Mouse (Mus musculus): ENCODE data around the gene Ybx1. TPM values are rescaled to one million over a fixed set of nuclear protein-coding genes. Genes with fewer than 3 reads are reported as not detected.

The Ybx1 gene
- total and polyA plus RNA-seq, 3 experiments: 266 to 861 (median 773) TPM

- H3K27me3 ChIP-seq (ENCODE audit: control insufficient read depth, insufficient read depth, low read length): no peaks in the 10 kb centered on the region
- no peak for DNase-seq
- no peak overlapping the region for H3K4me3 ChIP-seq
- no peaks in the 10 kb centered on the region for H3K79me2 ChIP-seq (replicated peaks; ENCODE audit: control insufficient read depth, insufficient read depth, low read length)
- H3K36me3 ChIP-seq (ENCODE audit: control insufficient read depth, insufficient read depth, low read length): no peaks in the 10 kb centered on the region
- H3K9ac ChIP-seq (ENCODE audit: low read depth, low read length): no peak overlapping the region
- peaks cover 1% of the 10 kb centered on the region; the same call in 1 of the 2 replicates for H3K4me1 ChIP-seq (ENCODE audit: control insufficient read depth, insufficient read depth, low read length)
- TF ChIP-seq POLR2A (IDR thresholded peaks at IDR 0.05; ENCODE audit: insufficient read depth, low read depth, low read length) (no peak), CTCF (IDR thresholded peaks at IDR 0.05) (no peak), EP300 (IDR thresholded peaks at IDR 0.05; ENCODE audit: insufficient read depth, low read depth, low read length) (no peak)
- intact Hi-C loops (cut with DNase I): no loop called here
- WGBS: 91% methylated on average over 12 of the region's 12 CpGs
- no peak overlapping the region for H3K27ac ChIP-seq
These were observed 51.8 kb downstream of the Ybx1 start for GRCm38 (mm10) chr4:119242571-119242970.

- Histone ChIP-seq H3K4me3 (no peak overlapping the region), H3K36me3 (ENCODE audit: control insufficient read depth, insufficient read depth, low read length) (no peaks in the 10 kb centered on the region), H3K79me2 (replicated peaks; ENCODE audit: control insufficient read depth, insufficient read depth, low read length) (no peaks in the 10 kb centered on the region), H3K27ac (no peak overlapping the region), H3K9ac (ENCODE audit: low read depth, low read length) (no peak overlapping the region), H3K4me1 (ENCODE audit: control insufficient read depth, insufficient read depth, low read length) (no peaks in the 10 kb centered on the region; the same call in 1 of the 2 replicates), H3K27me3 (ENCODE audit: control insufficient read depth, insufficient read depth, low read length) (no peaks in the 10 kb centered on the region)
- intact Hi-C loops (cut with DNase I): no loop called here
- peak in 1 of 2 experiments; percentile 49 for DNase-seq
- WGBS: 87% methylated on average over 14 of the region's 14 CpGs
- TF ChIP-seq CTCF (IDR thresholded peaks at IDR 0.05) (peak; percentile 77), POLR2A (IDR thresholded peaks at IDR 0.05; ENCODE audit: insufficient read depth, low read depth, low read length) (no peak)
These were observed 52.7 kb downstream of the Ybx1 start for GRCm38 (mm10) chr4:119241664-119242063.

- peak; percentile 40 to 48 for DNase-seq
- WGBS: 24% methylated on average over 12 of the region's 12 CpGs
- H3K9ac ChIP-seq (ENCODE audit: low read depth, low read length): peak overlapping the region; percentile 62
These were observed 55.2 kb downstream of the Ybx1 start for GRCm38 (mm10) chr4:119239181-119239682.

GRCm38 (mm10) chr4:119238661-119239060, 55.7 kb downstream of the Ybx1 start:
- Histone ChIP-seq H3K36me3 (ENCODE audit: control insufficient read depth, insufficient read depth, low read length) (no peaks in the 10 kb centered on the region), H3K79me2 (replicated peaks; ENCODE audit: control insufficient read depth, insufficient read depth, low read length) (no peaks in the 10 kb centered on the region), H3K27me3 (ENCODE audit: control insufficient read depth, insufficient read depth, low read length) (no peaks in the 10 kb centered on the region), H3K9ac (ENCODE audit: low read depth, low read length) (no peak overlapping the region), H3K4me1 (ENCODE audit: control insufficient read depth, insufficient read depth, low read length) (no peaks in the 10 kb centered on the region; the same call in 1 of the 2 replicates), H3K4me3 (no peak overlapping the region), H3K27ac (peak overlapping the region; percentile 28; the same call in 1 of the 2 replicates)
- no peak for TF ChIP-seq EP300 (IDR thresholded peaks at IDR 0.05; ENCODE audit: insufficient read depth, low read depth, low read length)
- no peak for TF ChIP-seq POLR2A (IDR thresholded peaks at IDR 0.05; ENCODE audit: insufficient read depth, low read depth, low read length)
- TF ChIP-seq CTCF (IDR thresholded peaks at IDR 0.05): no peak
- DNase-seq: no peak
- WGBS: 75% methylated on average over 3 of the region's 3 CpGs
- intact Hi-C loops (cut with DNase I): loop anchor here (2.0 kb wide), 1 partner anchor 100 kb away; no protein-coding TSS in a partner anchor

More at GRCm38 (mm10) chr4:119239181-119239682, 55.2 kb downstream of the Ybx1 start:
- Histone ChIP-seq H3K27ac (no peak overlapping the region; the same call in 1 of the 2 replicates), H3K4me1 (ENCODE audit: control insufficient read depth, insufficient read depth, low read length) (no peaks in the 10 kb centered on the region; the same call in 1 of the 2 replicates), H3K79me2 (replicated peaks; ENCODE audit: control insufficient read depth, insufficient read depth, low read length) (no peaks in the 10 kb centered on the region), H3K27me3 (ENCODE audit: control insufficient read depth, insufficient read depth, low read length) (no peaks in the 10 kb centered on the region), H3K36me3 (ENCODE audit: control insufficient read depth, insufficient read depth, low read length) (no peaks in the 10 kb centered on the region), H3K4me3 (no peak overlapping the region)
- intact Hi-C loops (cut with DNase I): loop anchor here (2.0 kb wide), 1 partner anchor 100 kb away; no protein-coding TSS in a partner anchor
- TF ChIP-seq CTCF (IDR thresholded peaks at IDR 0.05): peak; percentile 96
- no peak for TF ChIP-seq EP300 (IDR thresholded peaks at IDR 0.05; ENCODE audit: insufficient read depth, low read depth, low read length)
- TF ChIP-seq POLR2A (IDR thresholded peaks at IDR 0.05; ENCODE audit: insufficient read depth, low read depth, low read length): no peak

- intact Hi-C loops (cut with DNase I): no loop called here
- Histone ChIP-seq H3K36me3 (ENCODE audit: control insufficient read depth, insufficient read depth, low read length) (no peaks in the 10 kb centered on the region), H3K4me1 (ENCODE audit: control insufficient read depth, insufficient read depth, low read length) (peaks cover 1% of the 10 kb centered on the region; the same call in 1 of the 2 replicates), H3K27me3 (ENCODE audit: control insufficient read depth, insufficient read depth, low read length) (no peaks in the 10 kb centered on the region), H3K79me2 (replicated peaks; ENCODE audit: control insufficient read depth, insufficient read depth, low read length) (peaks cover 1% of the 10 kb centered on the region; the same call in 1 of the 2 replicates), H3K4me3 (peak overlapping the region; percentile 98; the same call in 1 of the 2 replicates), H3K27ac (no peak overlapping the region), H3K9ac (ENCODE audit: low read depth, low read length) (no peak overlapping the region)
- TF ChIP-seq POLR2A (IDR thresholded peaks at IDR 0.05; ENCODE audit: insufficient read depth, low read depth, low read length) (no peak), CTCF (IDR thresholded peaks at IDR 0.05) (no peak), EP300 (IDR thresholded peaks at IDR 0.05; ENCODE audit: insufficient read depth, low read depth, low read length) (no peak)
- DNase-seq: no peak
- 68% methylated on average over 3 of the region's 3 CpGs for WGBS
These were observed 60.1 kb downstream of the Ybx1 start for GRCm38 (mm10) chr4:119234348-119234747.

GRCm38 (mm10) chr4:119233256-119233901, 61.0 kb downstream of the Ybx1 start:
- Histone ChIP-seq H3K4me3 (peak overlapping the region; percentile 98), H3K27me3 (ENCODE audit: control insufficient read depth, insufficient read depth, low read length) (no peaks in the 10 kb centered on the region), H3K4me1 (ENCODE audit: control insufficient read depth, insufficient read depth, low read length) (peaks cover 1% of the 10 kb centered on the region; the same call in 1 of the 2 replicates), H3K27ac (peak overlapping the region; percentile 77), H3K36me3 (ENCODE audit: control insufficient read depth, insufficient read depth, low read length) (no peaks in the 10 kb centered on the region), H3K9ac (ENCODE audit: low read depth, low read length) (peak overlapping the region; percentile 95), H3K79me2 (replicated peaks; ENCODE audit: control insufficient read depth, insufficient read depth, low read length) (peaks cover 1% of the 10 kb centered on the region; the same call in 1 of the 2 replicates)
- intact Hi-C loops (cut with DNase I): no loop called here
- DNase-seq: peak; percentile 53 to 62
- no peak for TF ChIP-seq EP300 (IDR thresholded peaks at IDR 0.05; ENCODE audit: insufficient read depth, low read depth, low read length)
- 0 out of 2 replicates have a peak, but pooled peaks have one; percentile 39 for TF ChIP-seq POLR2A (IDR thresholded peaks at IDR 0.05; ENCODE audit: insufficient read depth, low read depth, low read length)
- TF ChIP-seq CTCF (IDR thresholded peaks at IDR 0.05): peak; percentile 43
- 1% methylated on average over 36 of the region's 36 CpGs for WGBS

Measured in heart, adult 2 months (tissue).